7 mouse cellular contexts compared by ENCODE assay signal in genomic region chr9:40756401-40756800, GRCm38 (mm10). TPM values are rescaled to one million over a fixed set of nuclear protein-coding genes. Genes with fewer than 3 reads are reported as not detected.
DNase-seq lines count a peak whose midpoint lies in the region; ATAC-seq and TF ChIP-seq lines count a peak whose summit lies in the region.

No protein-coding gene starts in this region.

- H3K27ac ChIP-seq in ES-Bruce4 (ENCODE audit: insufficient read depth, low read length): peak overlapping the region; percentile 35; the same call in 1 of the 2 replicates
- peak overlapping the region; percentile 43 for H3K27ac ChIP-seq in embryonic facial prominence, embryonic 11.5 days (replicated peaks; ENCODE audit: low read depth, low read length)
- H3K27ac ChIP-seq in heart, embryonic 14.5 days (replicated peaks in 1 of 2; ENCODE audit: control insufficient read depth in 1 of 2, insufficient read depth in 1 of 2, low read depth in 2 of 2, low read length in 2 of 2): peak overlapping the region in 1 of 2 experiments; percentile 84; a peak in 1 of 4 replicates

- H3K9ac ChIP-seq in ES-Bruce4 (ENCODE audit: low read depth, poor library complexity, severe bottlenecking): peak overlapping the region; percentile 37
- no peak overlapping the region for H3K9ac ChIP-seq in embryonic facial prominence, embryonic 11.5 days (replicated peaks; ENCODE audit: low read length)
- H3K9ac ChIP-seq in heart, embryonic 14.5 days (ENCODE audit: low read length): no peak overlapping the region

- no peaks in the 10 kb centered on the region for H3K27me3 ChIP-seq in ES-Bruce4 (ENCODE audit: control insufficient read depth, insufficient read depth, low read length, poor library complexity, severe bottlenecking)
- H3K27me3 ChIP-seq in embryonic facial prominence, embryonic 11.5 days (ENCODE audit: control insufficient read depth, insufficient read depth, low read length): no peaks in the 10 kb centered on the region
- no peaks in the 10 kb centered on the region for H3K27me3 ChIP-seq in heart, embryonic 14.5 days (ENCODE audit: control insufficient read depth, insufficient read depth, low read length)

- H3K4me1 ChIP-seq in ES-Bruce4 (ENCODE audit: control insufficient read depth, insufficient read depth, low read length): no peaks in the 10 kb centered on the region
- peaks cover 7% of the 10 kb centered on the region; the same call in 1 of the 2 replicates for H3K4me1 ChIP-seq in embryonic facial prominence, embryonic 11.5 days (ENCODE audit: control insufficient read depth, insufficient read depth, low read length)
- H3K4me1 ChIP-seq in heart, embryonic 14.5 days (ENCODE audit: control insufficient read depth in 2 of 2, insufficient read depth in 2 of 2, low read length in 2 of 2): peaks cover 11 to 13% of the 10 kb centered on the region in 2 experiments

- no peak for TF ChIP-seq EP300 in ES-Bruce4 (IDR thresholded peaks at IDR 0.05; ENCODE audit: insufficient read depth, low read depth, low read length)

- H3K4me2 ChIP-seq in embryonic facial prominence, embryonic 11.5 days (ENCODE audit: low read depth, low read length): no peak overlapping the region
- H3K4me2 ChIP-seq in heart, embryonic 14.5 days (ENCODE audit: low read length): peak overlapping the region; percentile 59

- peak overlapping the region; percentile 46; the same call in 1 of the 2 replicates for H3K4me3 ChIP-seq in ES-Bruce4 (ENCODE audit: low read depth, low read length)
- H3K4me3 ChIP-seq in embryonic facial prominence, embryonic 11.5 days (ENCODE audit: low read depth, low read length): no peak overlapping the region
- peak overlapping the region; percentile 18 to 24; a peak in 2 of 4 replicates for H3K4me3 ChIP-seq in heart, embryonic 14.5 days (ENCODE audit: control insufficient read depth in 1 of 2, insufficient read depth in 1 of 2, low read depth in 1 of 2, low read length in 2 of 2)

- no peak for TF ChIP-seq POLR2A in ES-Bruce4 (IDR thresholded peaks at IDR 0.05; ENCODE audit: insufficient read depth, low read length)

- no peaks in the 10 kb centered on the region for H3K9me3 ChIP-seq in ES-Bruce4 (replicated peaks; ENCODE audit: control insufficient read depth, insufficient read depth, low read length, poor library complexity, severe bottlenecking)
- no peaks in the 10 kb centered on the region for H3K9me3 ChIP-seq in embryonic facial prominence, embryonic 11.5 days (replicated peaks; ENCODE audit: control insufficient read depth, low read length)
- no peaks in the 10 kb centered on the region for H3K9me3 ChIP-seq in heart, embryonic 14.5 days (ENCODE audit: control insufficient read depth, low read length)

- ATAC-seq in embryonic facial prominence, embryonic 11.5 days (replicated peaks; ENCODE audit: insufficient number of reproducible peaks, low FRiP score, low TSS enrichment, low read depth): no peak
- no peak for ATAC-seq in heart, embryonic 14.5 days (ENCODE audit: insufficient number of reproducible peaks, insufficient read depth, low FRiP score, low read depth)

- 20% methylated on average over 4 of the region's 4 CpGs for WGBS in embryonic facial prominence, embryonic 11.5 days
- WGBS in heart, embryonic 14.5 days: 16% methylated on average over 4 of the region's 4 CpGs

- TF ChIP-seq CTCF in ES-Bruce4 (IDR thresholded peaks at IDR 0.05; ENCODE audit: low read depth, low read length): peak; percentile 10

- H3K36me3 ChIP-seq in ES-Bruce4 (ENCODE audit: control insufficient read depth, insufficient read depth, low read length, poor library complexity, severe bottlenecking): no peaks in the 10 kb centered on the region
- no peaks in the 10 kb centered on the region for H3K36me3 ChIP-seq in embryonic facial prominence, embryonic 11.5 days (replicated peaks; ENCODE audit: control insufficient read depth, insufficient read depth, low read depth, low read length)
- no peaks in the 10 kb centered on the region for H3K36me3 ChIP-seq in heart, embryonic 14.5 days (ENCODE audit: control insufficient read depth, insufficient read depth, low read length)

- DNase-seq in adipocyte (ENCODE audit: low spot score): peak; percentile 72
- DNase-seq in embryonic facial prominence, embryonic 11.5 days (ENCODE audit: low spot score): peak; percentile 89
- DNase-seq in kidney, postnatal 25 days: peak; percentile 52 to 79
- peak; percentile 63 for DNase-seq in lung, postnatal 25 days (ENCODE audit: low spot score)
- DNase-seq in right cerebral cortex, postnatal 14 days: peak; percentile 57

RNA-seq across cellular contexts. Expression of gene Hspa8, which starts 44.4 kb away (rescaled TPM):
- 3,442 and 3,618 TPM in 2 replicates for polyA plus RNA-seq in ES-Bruce4 (2011; ENCODE audit: insufficient read depth, insufficient read length, low read depth, missing spikeins)
- 4,013 and 4,203 TPM in 2 replicates for polyA plus RNA-seq in embryonic facial prominence, embryonic 11.5 days (2014; fragmentation: Nextera tagmentation; extraction: Ambion mirVana)
- 1,682 and 1,761 TPM in 2 replicates for polyA plus RNA-seq in heart, embryonic 14.5 days (2014; fragmentation: Nextera tagmentation; extraction: Ambion mirVana)
